Mouse (Mus musculus) liver, postnatal 0 days (tissue): ENCODE data around the gene Eml5.

Source experiments
- CTCF ChIP-seq: sonication (generic); IDR thresholded peaks from 2 replicates; pipeline ENCODE4 v1.5.1; 2016; ENCODE audit warnings: antibody characterized with exemption, low read depth
- EP300 ChIP-seq: IDR thresholded peaks from 2 replicates; pipeline ENCODE4 v1.6.1; 2016; ENCODE audit warnings: antibody characterized with exemption, low read depth, mild to moderate bottlenecking

- TF ChIP-seq CTCF (no peak), EP300 (no peak)
Measured at GRCm38 (mm10) chr12:98881796-98882195, 19.5 kb downstream of the Eml5 start.
